Mouse (Mus musculus) embryonic facial prominence, embryonic 14.5 days (tissue): Measurements from ENCODE around the gene Lamp1. TPM values are rescaled to one million over a fixed set of nuclear protein-coding genes. Genes with fewer than 3 reads are reported as not detected.

ENCODE experiments used
- ATAC-seq: fragments of 200-750 bp; cut with Nextera tagmentation; 2 replicates; pipeline ENCODE4 v1.8.0; 2017; ENCODE audit warnings: low read depth, moderate number of reproducible peaks, moderate TSS enrichment
- DNase-seq: peaks from one replicate; pipeline ENCODE4 v3.0.0-alpha.2; 2015; ENCODE audit warnings: low spot score
- H3K27ac ChIP-seq: fragments of 300-500 bp; sonication (generic); replicated peaks from 2 replicates; pipeline ENCODE4 v1.5.1; 2014; ENCODE audit warnings: low read depth, mild to moderate bottlenecking, low read length, moderate library complexity
- H3K27me3 ChIP-seq: fragments of 300-500 bp; sonication (generic); replicated peaks from 2 replicates; pipeline ENCODE4 v1.6.1; 2014; ENCODE audit warnings: low read length; ENCODE audit not compliant: control insufficient read depth, insufficient read depth
- H3K36me3 ChIP-seq: fragments of 300-500 bp; sonication (generic); 2 replicates; pipeline ENCODE4 v1.6.1; 2014; ENCODE audit warnings: low read length, mixed read lengths; ENCODE audit not compliant: control insufficient read depth, insufficient read depth
- H3K4me1 ChIP-seq: fragments of 300-500 bp; sonication (generic); 2 replicates; pipeline ENCODE4 v1.6.1; 2014; ENCODE audit warnings: antibody characterized with exemption, low read length; ENCODE audit not compliant: control insufficient read depth, insufficient read depth
- H3K4me2 ChIP-seq: fragments of 300-500 bp; sonication (generic); 2 replicates; pipeline ENCODE4 v1.6.1; 2014; ENCODE audit warnings: low read depth, mild to moderate bottlenecking, low read length, moderate library complexity, mixed read lengths
- H3K4me3 ChIP-seq: fragments of 300-500 bp; sonication (generic); 2 replicates; pipeline ENCODE4 v1.5.1; 2014; ENCODE audit warnings: low read depth, mild to moderate bottlenecking, low read length
- H3K9ac ChIP-seq: fragments of 300-500 bp; sonication (generic); 2 replicates; pipeline ENCODE4 v1.6.1; 2014; ENCODE audit warnings: low read depth, mild to moderate bottlenecking, low read length, moderate library complexity, mixed read lengths
- H3K9me3 ChIP-seq: fragments of 300-500 bp; sonication (generic); 2 replicates; pipeline ENCODE4 v1.6.1; 2016; ENCODE audit warnings: low read length; ENCODE audit not compliant: control insufficient read depth
- WGBS: fragments of 180-500 bp; shearing (Covaris S2); extraction: QIAGEN DNeasy Blood & Tissue Kit; methylation state at CpG from one replicate; pipeline ENCODE4 v1.1.7; 2014; 5-methylcytosine and 5-hydroxymethylcytosine counted together
- polyA plus RNA-seq: library from polyadenylated mRNA; unstranded; fragments of >200 nt; fragmentation: Nextera tagmentation; extraction: Ambion mirVana; gene quantifications from 2 replicates; pipeline ENCODE4 v1.2.1, GENCODE M21; 2014

The Lamp1 gene
- polyA plus RNA-seq, 1 experiment from 2014 or later: 367 TPM

GRCm38 (mm10) chr8:13208627-13209355, 49.8 kb downstream of the Lamp1 start:
- Histone ChIP-seq H3K9me3 (no peaks in the 10 kb centered on the region), H3K4me1 (peaks cover 8% of the 10 kb centered on the region), H3K27ac (no peak overlapping the region), H3K4me3 (no peak overlapping the region), H3K4me2 (no peak overlapping the region), H3K27me3 (no peaks in the 10 kb centered on the region), H3K9ac (no peak overlapping the region), H3K36me3 (no peaks in the 10 kb centered on the region)
- WGBS: 35% methylated on average over 6 of the region's 6 CpGs
- DNase-seq (no peak), ATAC-seq (no peak; the same call in 1 of the 2 replicates)

GRCm38 (mm10) chr8:13209770-13210169, 50.8 kb downstream of the Lamp1 start:
- 50% methylated on average over 1 of the region's 1 CpGs for WGBS
- no peak overlapping the region for H3K27ac ChIP-seq
- peaks cover 11% of the 10 kb centered on the region for H3K4me1 ChIP-seq
- no peak overlapping the region for H3K9ac ChIP-seq
- H3K4me2 ChIP-seq: no peak overlapping the region
- H3K9me3 ChIP-seq: no peaks in the 10 kb centered on the region
- no peaks in the 10 kb centered on the region for H3K27me3 ChIP-seq
- H3K36me3 ChIP-seq: no peaks in the 10 kb centered on the region
- 0 out of 2 replicates have a peak, but pooled peaks have one; percentile 34 for ATAC-seq
- no peak overlapping the region for H3K4me3 ChIP-seq
- DNase-seq: no peak

- DNase-seq (peak; percentile 92), ATAC-seq (peak; percentile 81)
- H3K4me1 ChIP-seq: peaks cover 11% of the 10 kb centered on the region
- H3K4me3 ChIP-seq: no peak overlapping the region
- no peaks in the 10 kb centered on the region for H3K36me3 ChIP-seq
- H3K27ac ChIP-seq: no peak overlapping the region
- no peaks in the 10 kb centered on the region for H3K27me3 ChIP-seq
- no peak overlapping the region for H3K9ac ChIP-seq
- H3K4me2 ChIP-seq: peak overlapping the region; percentile 32
- no peaks in the 10 kb centered on the region for H3K9me3 ChIP-seq
- 24% methylated on average over 10 of the region's 10 CpGs for WGBS
Measured at GRCm38 (mm10) chr8:13213479-13214268, 54.7 kb downstream of the Lamp1 start.

DNA sequence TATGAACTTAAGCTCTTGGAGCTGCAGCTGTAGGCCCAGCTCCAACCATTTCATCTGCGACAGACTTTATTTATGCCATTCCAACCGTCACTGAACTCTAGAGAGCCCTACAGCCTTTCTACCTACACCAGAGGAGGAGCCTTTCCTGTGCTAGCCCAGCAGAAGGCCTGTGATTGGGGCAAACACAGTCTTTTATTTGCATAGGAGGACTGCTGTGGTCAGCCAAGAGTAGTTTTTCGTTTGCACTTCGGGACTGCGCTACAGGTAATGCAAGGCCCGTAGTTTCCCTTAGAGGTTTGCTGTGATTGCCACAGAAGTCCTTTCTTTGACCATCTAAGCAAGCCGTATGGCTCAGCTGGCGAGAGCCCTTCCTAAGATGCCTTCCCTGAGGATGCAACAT, 57.4 kb downstream of the Lamp1 start:
- 77% methylated on average over 8 of the region's 8 CpGs for WGBS
- no peak overlapping the region for H3K4me3 ChIP-seq

DNA sequence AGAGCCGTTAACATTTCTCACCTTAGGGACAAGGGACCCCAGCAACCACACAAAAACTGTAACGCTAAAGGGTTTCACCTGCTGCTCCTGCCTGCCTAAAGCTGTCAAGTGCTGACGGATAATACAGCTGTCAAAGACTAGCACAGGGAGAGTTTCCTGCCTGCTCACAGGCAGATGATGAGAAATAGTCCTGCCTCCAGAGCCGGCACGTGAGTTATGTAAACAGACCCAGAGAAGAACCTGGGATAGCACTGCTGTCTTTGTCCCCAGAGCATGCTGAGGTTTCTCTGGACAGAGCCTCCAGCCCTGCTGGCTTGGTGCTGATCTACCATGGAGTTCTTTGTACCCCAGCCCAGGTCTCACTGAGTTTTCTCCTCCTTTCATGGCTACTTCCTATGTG, 58.1 kb downstream of the Lamp1 start:
- WGBS: 53% methylated on average over 5 of the region's 5 CpGs
- H3K9ac ChIP-seq: no peak overlapping the region
- no peaks in the 10 kb centered on the region for H3K36me3 ChIP-seq
- H3K4me1 ChIP-seq: peaks cover 11% of the 10 kb centered on the region
- no peaks in the 10 kb centered on the region for H3K27me3 ChIP-seq
- ATAC-seq (no peak), DNase-seq (no peak)
- H3K27ac ChIP-seq: no peak overlapping the region
- H3K9me3 ChIP-seq: no peaks in the 10 kb centered on the region
- no peak overlapping the region for H3K4me2 ChIP-seq
- H3K4me3 ChIP-seq: no peak overlapping the region

More for the DNA sequence above, 57.4 kb downstream of the Lamp1 start:
- Histone ChIP-seq H3K27ac (no peak overlapping the region), H3K9me3 (no peaks in the 10 kb centered on the region), H3K36me3 (no peaks in the 10 kb centered on the region), H3K9ac (no peak overlapping the region), H3K4me1 (peaks cover 11% of the 10 kb centered on the region), H3K27me3 (no peaks in the 10 kb centered on the region), H3K4me2 (no peak overlapping the region)
- no peak for ATAC-seq
- DNase-seq: no peak

GRCm38 (mm10) chr8:13217986-13218385, 59.0 kb downstream of the Lamp1 start:
- Histone ChIP-seq H3K4me3 (no peak overlapping the region), H3K4me1 (peaks cover 10% of the 10 kb centered on the region), H3K36me3 (no peaks in the 10 kb centered on the region), H3K4me2 (no peak overlapping the region), H3K27ac (no peak overlapping the region), H3K27me3 (no peaks in the 10 kb centered on the region), H3K9ac (no peak overlapping the region), H3K9me3 (no peaks in the 10 kb centered on the region)
- DNase-seq (no peak), ATAC-seq (no peak)

DNA sequence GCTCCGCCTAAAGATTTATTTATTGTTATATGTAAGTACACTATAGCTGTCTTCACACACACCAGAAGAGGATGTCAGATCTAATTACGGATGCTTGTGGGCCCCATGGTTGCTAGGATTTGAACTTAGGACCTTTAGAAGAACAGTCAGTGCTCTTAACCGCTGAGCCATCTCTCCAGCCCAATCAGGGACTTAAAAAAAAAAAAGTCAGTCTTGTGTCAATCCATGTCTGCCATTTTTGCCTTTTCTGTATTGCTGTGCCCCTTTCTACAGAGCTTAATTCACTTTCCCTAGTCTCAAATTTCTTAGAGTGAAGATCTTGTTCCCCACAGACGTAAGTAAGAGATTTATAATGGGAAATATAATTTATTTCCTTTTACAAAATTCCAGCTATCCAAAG, 59.5 kb downstream of the Lamp1 start:
- no peak overlapping the region for H3K4me3 ChIP-seq
- H3K36me3 ChIP-seq: no peaks in the 10 kb centered on the region
- no peak overlapping the region for H3K27ac ChIP-seq
- no peaks in the 10 kb centered on the region for H3K27me3 ChIP-seq
- ATAC-seq: no peak
- H3K4me1 ChIP-seq: peaks cover 6% of the 10 kb centered on the region
- DNase-seq: no peak
- WGBS: 70% methylated on average over 4 of the region's 4 CpGs
- H3K9ac ChIP-seq: no peak overlapping the region
- H3K9me3 ChIP-seq: no peaks in the 10 kb centered on the region
- H3K4me2 ChIP-seq: no peak overlapping the region

- H3K27me3 ChIP-seq: no peaks in the 10 kb centered on the region
- 76% methylated on average over 9 of the region's 9 CpGs for WGBS
- ATAC-seq (no peak), DNase-seq (no peak)
- no peaks in the 10 kb centered on the region for H3K4me1 ChIP-seq
- no peaks in the 10 kb centered on the region for H3K36me3 ChIP-seq
- H3K9me3 ChIP-seq: no peaks in the 10 kb centered on the region
- no peak overlapping the region for H3K9ac ChIP-seq
- no peak overlapping the region for H3K4me2 ChIP-seq
- no peak overlapping the region for H3K27ac ChIP-seq
- no peak overlapping the region for H3K4me3 ChIP-seq
Measured at GRCm38 (mm10) chr8:13224426-13224825, 65.5 kb downstream of the Lamp1 start.
